Mouse (Mus musculus): ENCODE data around the gene Nubp1. TPM values are rescaled to one million over a fixed set of nuclear protein-coding genes. Genes with fewer than 3 reads are reported as not detected.

Gene Nubp1
- polyA plus RNA-seq (2015; fragmentation: Nextera tagmentation; extraction: Ambion mirVana): 47.8 and 51.1 TPM in 2 replicates

- peak within 1 kb of the TSS; percentile 94 for H3K27ac ChIP-seq (replicated peaks)
- no peaks in the 10 kb centered on the region for H3K9me3 ChIP-seq
- peaks cover 17% of the 10 kb centered on the region for H3K4me1 ChIP-seq (replicated peaks)
- peak within 1 kb of the TSS; percentile 58 for H3K4me3 ChIP-seq
- H3K4me2 ChIP-seq: peak within 1 kb of the TSS; percentile 72
- 3% methylated on average over 56 of the region's 56 CpGs for WGBS
- peaks cover 11% of the 10 kb centered on the region; the same call in 1 of the 2 replicates for H3K27me3 ChIP-seq
- peak within 1 kb of the TSS; percentile 79 for H3K9ac ChIP-seq
- H3K36me3 ChIP-seq: peaks cover 36% of the 10 kb centered on the region
- ATAC-seq (ENCODE audit: low read depth): peak; percentile 98
Observed at GRCm38 (mm10) chr16:10411764-10412746, at the start of gene Nubp1. Gene Nubp1 (plus strand): TSS chr16:10411948.

DNA sequence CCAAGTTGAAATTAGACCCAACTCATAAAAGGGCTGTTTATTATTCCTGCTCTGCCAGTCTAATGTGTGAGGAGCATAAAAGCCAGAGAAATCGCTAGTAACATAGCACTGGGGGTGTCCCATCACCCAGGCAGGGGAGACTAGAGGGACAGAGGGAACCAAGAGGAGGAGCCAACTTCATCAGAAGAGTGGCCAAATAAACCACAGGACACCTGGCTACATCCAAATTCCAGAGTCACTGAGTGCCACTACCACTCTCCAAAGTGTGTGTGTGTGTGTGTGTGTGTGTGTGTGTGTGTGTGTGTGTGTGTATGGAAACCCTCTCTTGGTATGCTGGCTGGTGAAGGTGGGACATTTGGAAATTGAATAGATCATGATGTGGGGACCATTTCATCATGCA is 48.7 kb upstream of the Nubp1 start:
- no peak overlapping the region for H3K4me3 ChIP-seq
- H3K9me3 ChIP-seq: no peaks in the 10 kb centered on the region
- H3K4me2 ChIP-seq: no peak overlapping the region
- H3K27me3 ChIP-seq: no peaks in the 10 kb centered on the region
- H3K27ac ChIP-seq (replicated peaks): no peak overlapping the region
- no peak overlapping the region for H3K9ac ChIP-seq
- H3K4me1 ChIP-seq (replicated peaks): peaks cover 9% of the 10 kb centered on the region; the same call in 1 of the 2 replicates
- WGBS: 59% methylated on average over 1 of the region's 1 CpGs
- ATAC-seq (ENCODE audit: low read depth): no peak
- H3K36me3 ChIP-seq: no peaks in the 10 kb centered on the region

DNA sequence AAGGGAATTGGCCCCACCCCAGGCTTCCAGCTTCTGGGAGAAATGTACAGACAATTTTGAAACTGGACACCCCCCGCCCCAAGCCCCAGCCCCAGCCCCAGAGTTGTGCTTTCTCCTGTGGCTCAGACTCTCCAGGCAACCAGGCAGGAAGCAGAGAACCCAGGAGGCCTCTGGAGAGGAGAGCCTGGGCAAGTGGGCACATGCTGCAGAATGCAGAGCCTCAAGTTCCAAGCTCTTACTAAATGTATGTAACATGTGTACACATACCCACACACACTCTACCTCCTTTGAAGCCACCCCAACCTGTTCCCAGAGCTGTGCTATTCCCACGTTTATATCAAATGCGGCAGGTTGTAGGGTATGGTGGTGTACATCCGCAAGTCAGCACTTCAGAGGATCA is 46.0 kb upstream of the Nubp1 start:
- H3K4me1 ChIP-seq (replicated peaks): peaks cover 21% of the 10 kb centered on the region
- H3K4me2 ChIP-seq: no peak overlapping the region
- H3K27ac ChIP-seq (replicated peaks): no peak overlapping the region; the same call in 1 of the 2 replicates
- H3K36me3 ChIP-seq: no peaks in the 10 kb centered on the region
- no peak overlapping the region for H3K9ac ChIP-seq
- no peak for ATAC-seq (ENCODE audit: low read depth)
- H3K4me3 ChIP-seq: no peak overlapping the region
- 82% methylated on average over 4 of the region's 4 CpGs for WGBS
- H3K9me3 ChIP-seq: no peaks in the 10 kb centered on the region
- no peaks in the 10 kb centered on the region for H3K27me3 ChIP-seq

DNA sequence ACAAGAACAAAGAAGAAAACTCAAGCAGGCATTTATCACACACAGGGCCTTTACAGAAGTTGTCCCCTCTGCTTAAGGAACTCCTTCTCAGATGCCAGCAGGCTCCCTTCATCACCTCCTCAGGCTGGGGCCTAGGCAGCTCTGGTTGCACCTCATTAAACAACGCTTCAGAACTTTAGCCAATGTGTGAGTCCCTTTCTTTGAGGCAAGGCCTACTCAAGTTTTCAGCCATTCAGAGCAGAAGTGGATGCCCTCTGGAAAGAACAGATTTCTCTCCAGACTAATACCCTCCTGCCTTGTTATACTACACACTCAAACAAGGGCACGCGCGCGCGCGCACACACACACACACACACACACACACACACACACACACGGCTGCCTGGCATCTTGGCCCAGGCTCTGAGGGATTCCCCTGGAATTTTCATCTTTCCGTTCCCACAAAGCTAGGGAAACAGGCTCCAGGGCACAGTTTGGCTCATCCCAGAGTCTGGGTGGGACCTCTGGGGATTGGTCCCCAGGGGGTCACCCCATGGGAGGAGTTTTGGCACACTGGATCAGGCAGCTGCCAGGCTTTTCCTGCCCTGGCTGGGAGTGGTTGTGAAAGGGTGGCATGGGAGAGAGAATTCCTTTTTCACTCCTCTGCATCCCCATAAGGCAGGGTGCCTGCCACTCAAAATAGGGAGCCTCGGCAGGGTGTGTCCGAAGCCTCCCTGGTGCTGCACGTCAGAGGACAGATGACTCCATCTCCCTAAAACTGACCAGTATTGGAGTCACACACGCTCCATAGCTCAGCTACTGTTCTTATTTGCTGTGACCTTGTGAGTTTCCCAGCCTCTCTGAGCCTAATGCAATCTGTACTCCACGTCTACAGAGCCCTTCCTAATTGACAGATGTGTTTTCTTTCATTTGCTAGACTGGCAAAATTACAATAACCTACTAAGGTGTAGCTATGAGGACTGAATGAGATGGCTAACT is 45.2 kb upstream of the Nubp1 start:
- Histone ChIP-seq H3K4me1 (replicated peaks) (peaks cover 21% of the 10 kb centered on the region), H3K36me3 (no peaks in the 10 kb centered on the region), H3K4me2 (no peak overlapping the region), H3K4me3 (no peak overlapping the region), H3K27me3 (no peaks in the 10 kb centered on the region), H3K27ac (replicated peaks) (peak overlapping the region; percentile 46; the same call in 1 of the 2 replicates), H3K9me3 (no peaks in the 10 kb centered on the region), H3K9ac (no peak overlapping the region)
- WGBS: 79% methylated on average over 14 of the region's 14 CpGs
- peak; percentile 66; the same call in 1 of the 2 replicates for ATAC-seq (ENCODE audit: low read depth)

- H3K4me1 ChIP-seq (replicated peaks): peaks cover 26% of the 10 kb centered on the region
- no peaks in the 10 kb centered on the region for H3K36me3 ChIP-seq
- ATAC-seq (ENCODE audit: low read depth): peak; percentile 72
- H3K27ac ChIP-seq (replicated peaks): peak overlapping the region; percentile 69
- H3K4me2 ChIP-seq: no peak overlapping the region
- WGBS: 57% methylated on average over 3 of the region's 3 CpGs
- no peaks in the 10 kb centered on the region for H3K27me3 ChIP-seq
- H3K9ac ChIP-seq: no peak overlapping the region
- no peak overlapping the region for H3K4me3 ChIP-seq
- no peaks in the 10 kb centered on the region for H3K9me3 ChIP-seq
Observed at GRCm38 (mm10) chr16:10369468-10369934, 42.2 kb upstream of the Nubp1 start.

GRCm38 (mm10) chr16:10369996-10370395 is 41.8 kb upstream of the Nubp1 start:
- Histone ChIP-seq H3K36me3 (no peaks in the 10 kb centered on the region), H3K4me2 (no peak overlapping the region), H3K9me3 (no peaks in the 10 kb centered on the region), H3K4me1 (replicated peaks) (peaks cover 30% of the 10 kb centered on the region), H3K4me3 (no peak overlapping the region), H3K27me3 (no peaks in the 10 kb centered on the region), H3K9ac (no peak overlapping the region), H3K27ac (replicated peaks) (no peak overlapping the region)
- ATAC-seq (ENCODE audit: low read depth): peak; percentile 52
- 76% methylated on average over 1 of the region's 1 CpGs for WGBS

DNA sequence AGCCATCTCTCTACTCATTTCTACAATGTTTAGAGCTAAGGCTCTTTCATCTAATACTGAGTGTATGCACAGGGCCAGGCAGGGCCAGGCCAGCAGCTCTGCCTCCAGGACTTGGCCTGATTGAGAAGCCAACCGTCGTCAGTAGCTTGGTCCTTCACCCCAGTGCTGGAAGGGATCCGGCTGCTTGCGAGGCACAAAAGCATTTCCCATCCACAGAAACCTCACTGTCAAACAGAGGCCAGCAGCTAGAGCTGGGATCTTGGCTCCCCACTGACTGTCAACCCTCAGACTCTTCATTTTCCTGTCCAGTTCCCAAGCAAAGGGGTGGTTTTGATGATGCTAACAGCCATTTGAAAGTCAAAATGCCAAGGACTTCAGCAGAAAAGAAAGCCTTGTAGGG is 39.4 kb upstream of the Nubp1 start:
- ATAC-seq (ENCODE audit: low read depth): no peak
- no peak overlapping the region for H3K27ac ChIP-seq (replicated peaks)
- H3K4me2 ChIP-seq: no peak overlapping the region
- peaks cover 22% of the 10 kb centered on the region for H3K4me1 ChIP-seq (replicated peaks)
- H3K9me3 ChIP-seq: no peaks in the 10 kb centered on the region
- WGBS: 77% methylated on average over 4 of the region's 4 CpGs
- no peak overlapping the region for H3K9ac ChIP-seq
- H3K27me3 ChIP-seq: no peaks in the 10 kb centered on the region
- no peak overlapping the region for H3K4me3 ChIP-seq
- no peaks in the 10 kb centered on the region for H3K36me3 ChIP-seq

DNA sequence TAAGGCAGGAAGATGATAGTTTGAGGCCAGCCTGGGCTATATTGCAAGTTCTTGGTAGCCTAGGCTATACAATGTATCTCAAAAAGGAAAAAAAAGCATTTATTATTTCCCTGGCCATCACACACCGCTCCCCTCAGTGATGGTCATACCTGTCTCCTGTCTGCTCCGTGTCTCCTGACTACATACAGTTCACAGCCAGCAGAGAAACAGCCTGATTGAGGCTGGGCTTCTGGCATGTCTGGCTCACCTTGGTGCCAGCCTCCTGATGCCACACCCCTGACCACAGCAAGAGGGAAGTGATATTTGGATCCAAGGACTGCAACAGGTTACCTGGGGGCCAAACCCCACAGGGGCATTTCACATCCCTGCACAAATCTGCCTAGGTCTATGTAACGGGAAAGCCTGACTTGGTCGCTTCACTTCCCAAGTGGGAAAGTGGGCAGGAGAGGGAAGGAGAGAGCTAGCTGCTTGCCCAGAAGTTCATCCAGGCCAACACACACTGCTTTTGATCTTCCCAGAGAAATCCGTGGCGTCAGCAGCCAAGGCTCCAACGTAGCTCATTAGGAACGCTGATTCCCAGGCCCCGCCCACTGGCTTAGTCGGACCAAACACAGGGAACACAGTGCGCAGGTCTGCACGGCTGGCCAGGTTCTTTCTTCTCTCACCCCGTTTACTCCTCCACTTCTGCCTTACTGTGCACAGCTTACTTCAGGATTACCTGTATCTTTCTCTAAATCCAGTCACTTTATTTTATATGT is 37.3 kb upstream of the Nubp1 start:
- Histone ChIP-seq H3K4me3 (0 out of 2 replicates have a peak overlapping the region, but pooled peaks have one; percentile 1), H3K9ac (peak overlapping the region; percentile 54; the same call in 1 of the 2 replicates), H3K4me1 (replicated peaks) (peaks cover 14% of the 10 kb centered on the region), H3K9me3 (no peaks in the 10 kb centered on the region), H3K27ac (replicated peaks) (no peak overlapping the region), H3K36me3 (no peaks in the 10 kb centered on the region), H3K4me2 (peak overlapping the region; percentile 49), H3K27me3 (no peaks in the 10 kb centered on the region)
- peak; percentile 79; the same call in 1 of the 2 replicates for ATAC-seq (ENCODE audit: low read depth)
- WGBS: 31% methylated on average over 13 of the region's 13 CpGs

- WGBS: 56% methylated on average over 1 of the region's 1 CpGs
- Histone ChIP-seq H3K36me3 (no peaks in the 10 kb centered on the region), H3K9me3 (no peaks in the 10 kb centered on the region)
Observed at GRCm38 (mm10) chr16:10377286-10377685, 34.5 kb upstream of the Nubp1 start.

DNA sequence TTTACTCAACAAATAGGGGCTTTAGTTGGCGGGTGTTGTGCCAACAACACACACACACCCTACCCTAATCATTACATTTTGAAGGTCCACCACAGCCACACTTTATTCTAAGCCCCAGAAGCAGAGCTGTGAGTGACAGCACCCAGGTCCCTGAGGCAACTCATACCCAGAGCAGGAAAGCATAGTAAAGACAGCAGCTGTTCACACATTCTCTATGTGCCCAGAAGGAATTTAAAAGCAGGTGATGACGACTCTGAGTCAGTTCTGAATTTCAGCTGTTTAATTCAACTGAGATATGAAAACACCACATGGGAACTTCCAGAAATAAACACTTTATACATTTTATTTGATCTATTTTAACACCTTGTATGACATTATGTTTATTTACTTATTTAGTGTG is 32.2 kb upstream of the Nubp1 start:
- ATAC-seq (ENCODE audit: low read depth): no peak
- 76% methylated on average over 2 of the region's 2 CpGs for WGBS
- H3K4me2 ChIP-seq: no peak overlapping the region
- H3K4me3 ChIP-seq: no peak overlapping the region
- H3K9me3 ChIP-seq: no peaks in the 10 kb centered on the region
- H3K27ac ChIP-seq (replicated peaks): no peak overlapping the region
- H3K4me1 ChIP-seq (replicated peaks): peaks cover 4% of the 10 kb centered on the region
- H3K9ac ChIP-seq: no peak overlapping the region
- H3K27me3 ChIP-seq: no peaks in the 10 kb centered on the region
- no peaks in the 10 kb centered on the region for H3K36me3 ChIP-seq

More at GRCm38 (mm10) chr16:10377286-10377685, 34.5 kb upstream of the Nubp1 start:
- no peaks in the 10 kb centered on the region for H3K27me3 ChIP-seq
- ATAC-seq (ENCODE audit: low read depth): no peak
- no peak overlapping the region for H3K4me3 ChIP-seq
- peaks cover 9% of the 10 kb centered on the region for H3K4me1 ChIP-seq (replicated peaks)
- H3K9ac ChIP-seq: no peak overlapping the region
- H3K4me2 ChIP-seq: no peak overlapping the region
- H3K27ac ChIP-seq (replicated peaks): no peak overlapping the region

- no peak for ATAC-seq (ENCODE audit: low read depth)
- Histone ChIP-seq H3K4me3 (no peak overlapping the region), H3K4me1 (replicated peaks) (no peaks in the 10 kb centered on the region), H3K9me3 (no peaks in the 10 kb centered on the region), H3K4me2 (peak overlapping the region; percentile 21), H3K9ac (no peak overlapping the region), H3K36me3 (no peaks in the 10 kb centered on the region), H3K27ac (replicated peaks) (no peak overlapping the region), H3K27me3 (no peaks in the 10 kb centered on the region)
- 37% methylated on average over 8 of the region's 8 CpGs for WGBS
Observed at GRCm38 (mm10) chr16:10384060-10384497, 27.7 kb upstream of the Nubp1 start.
